Mouse (Mus musculus) liver, adult 2 months (tissue): ENCODE results near the gene Mymx.

Experiments used
- CTCF ChIP-seq: fragments of 200-500 bp; IDR thresholded peaks from 2 replicates; pipeline ENCODE4 v1.5.1; 2011; ENCODE audit warnings: low read depth, low read length, control low read depth
- POLR2A ChIP-seq: fragments of 200-500 bp; IDR thresholded peaks from 2 replicates; pipeline ENCODE4 v1.6.1; 2011; ENCODE audit warnings: low read length, control low read depth; ENCODE audit not compliant: insufficient read depth; ENCODE audit errors: extremely low read depth

- no peak for TF ChIP-seq POLR2A
- no peak for TF ChIP-seq CTCF
Observed at GRCm38 (mm10) chr17:45553065-45553464, 48.8 kb downstream of the Mymx start.
